19 mouse cellular contexts compared by ENCODE assay signal in genomic region chr10:6011541-6011940, GRCm38 (mm10).
DNase-seq lines count a peak whose midpoint lies in the region; ATAC-seq and TF ChIP-seq lines count a peak whose summit lies in the region.
"Had no signal": no experiment of that assay in that cellular context is flagged by ENCODE, and none has a peak within 500 bp of the region (broad histone marks: within the 10 kb centered on the region; RNA-seq: fewer than 3 reads in every experiment).

No protein-coding gene starts in this region.

- ATAC-seq in intestine, embryonic 16.5 days, result no peak
- ATAC-seq in intestine, postnatal 0 days, result no peak
- ATAC-seq in lung, postnatal 0 days, result no peak
- ATAC-seq: forebrain, embryonic 13.5 days; midbrain, embryonic 16.5 days had no signal

- H3K4me2 ChIP-seq in intestine, embryonic 16.5 days (ENCODE audit: low read depth, low read length), result no peak overlapping the region
- no peak overlapping the region for H3K4me2 ChIP-seq in intestine, postnatal 0 days (replicated peaks; ENCODE audit: low read depth)
- no peak overlapping the region for H3K4me2 ChIP-seq in lung, postnatal 0 days (replicated peaks; ENCODE audit: low read depth, low read length)
- H3K4me2 ChIP-seq: forebrain, embryonic 13.5 days; hindbrain, embryonic 14.5 days; limb, embryonic 12.5 days; liver, embryonic 13.5 days; neural tube, embryonic 15.5 days had no signal

- DNase-seq in heart, adult 11 months, result peak; percentile 92
- no peak for DNase-seq in heart, embryonic 10.5 days (ENCODE audit: low spot score)
- peak; percentile 20 for DNase-seq in lung, postnatal 0 days (ENCODE audit: low spot score)
- DNase-seq in lung, adult 18-20 months, result no peak
- peak; percentile 6 to 16 for DNase-seq in right cerebral cortex, postnatal 36 days (ENCODE audit: low spot score in 2 of 2)
- DNase-seq: adrenal gland, postnatal 36 days; B cell, adult 2 months; cerebellum, adult 8-10 months; kidney, adult 11 months; liver, embryonic 13.5 days; lung, postnatal 14 days had no signal

- H3K4me3 ChIP-seq in heart, embryonic 10.5 days, result no peak overlapping the region
- no peak overlapping the region for H3K4me3 ChIP-seq in intestine, embryonic 16.5 days (ENCODE audit: low read length)
- H3K4me3 ChIP-seq in intestine, postnatal 0 days (ENCODE audit: low read depth, low read length), result no peak overlapping the region
- no peak overlapping the region for H3K4me3 ChIP-seq in lung, postnatal 0 days (ENCODE audit: low read depth, low read length)
- H3K4me3 ChIP-seq: forebrain, embryonic 13.5 days; layer of hippocampus, adult 2 months; limb, embryonic 12.5 days; liver, embryonic 13.5 days; neural tube, embryonic 15.5 days had no signal

- H3K9me3 ChIP-seq in heart, embryonic 10.5 days, result no peaks in the 10 kb centered on the region
- H3K9me3 ChIP-seq in intestine, embryonic 16.5 days (ENCODE audit: control insufficient read depth, low read length), result no peaks in the 10 kb centered on the region
- H3K9me3 ChIP-seq in intestine, postnatal 0 days (ENCODE audit: control insufficient read depth), result no peaks in the 10 kb centered on the region
- no peaks in the 10 kb centered on the region for H3K9me3 ChIP-seq in lung, postnatal 0 days (ENCODE audit: low read length)
- H3K9me3 ChIP-seq: forebrain, embryonic 13.5 days; limb, embryonic 12.5 days; liver, embryonic 13.5 days; neural tube, embryonic 15.5 days had no signal

- WGBS in heart, embryonic 10.5 days, result 57% methylated on average over 5 of the region's 5 CpGs
- 51% methylated on average over 5 of the region's 5 CpGs for WGBS in intestine, embryonic 16.5 days
- 51% methylated on average over 5 of the region's 5 CpGs for WGBS in intestine, postnatal 0 days
- WGBS in lung, postnatal 0 days, result 22% methylated on average over 5 of the region's 5 CpGs

- no peaks in the 10 kb centered on the region for H3K4me1 ChIP-seq in heart, embryonic 10.5 days
- 0 out of 2 replicates have a peak, but pooled peaks cover 3% of the 10 kb centered on the region for H3K4me1 ChIP-seq in intestine, embryonic 16.5 days (ENCODE audit: control insufficient read depth, insufficient read depth, low read length)
- H3K4me1 ChIP-seq in intestine, postnatal 0 days (replicated peaks; ENCODE audit: control insufficient read depth, insufficient read depth, low read length), result no peaks in the 10 kb centered on the region
- peaks cover 3% of the 10 kb centered on the region; the same call in 1 of the 2 replicates for H3K4me1 ChIP-seq in lung, postnatal 0 days (ENCODE audit: insufficient read depth, low read depth, low read length)
- H3K4me1 ChIP-seq: limb, embryonic 12.5 days; liver, embryonic 13.5 days; neural tube, embryonic 15.5 days had no signal

- no peak for TF ChIP-seq EP300 in lung, postnatal 0 days (IDR thresholded peaks at IDR 0.05)

- H3K9ac ChIP-seq in intestine, embryonic 16.5 days (ENCODE audit: low read depth, low read length), result no peak overlapping the region
- H3K9ac ChIP-seq in intestine, postnatal 0 days (ENCODE audit: low read depth, low read length), result no peak overlapping the region
- no peak overlapping the region for H3K9ac ChIP-seq in lung, postnatal 0 days (replicated peaks; ENCODE audit: low read depth)
- H3K9ac ChIP-seq: forebrain, embryonic 13.5 days; hindbrain, embryonic 14.5 days; limb, embryonic 12.5 days; liver, embryonic 13.5 days; neural tube, embryonic 15.5 days had no signal

- no peak overlapping the region for H3K27ac ChIP-seq in heart, embryonic 10.5 days
- 0 out of 2 replicates have a peak overlapping the region, but pooled peaks have one; percentile 33 for H3K27ac ChIP-seq in intestine, embryonic 16.5 days (ENCODE audit: low read length)
- H3K27ac ChIP-seq in intestine, postnatal 0 days (ENCODE audit: low read depth, low read length), result no peak overlapping the region
- no peak overlapping the region for H3K27ac ChIP-seq in lung, postnatal 0 days (ENCODE audit: low read length)
- H3K27ac ChIP-seq: forebrain, embryonic 13.5 days; hindbrain, embryonic 14.5 days; layer of hippocampus, adult 2 months; limb, embryonic 12.5 days; liver, embryonic 13.5 days; neural tube, embryonic 15.5 days had no signal

- no peak for TF ChIP-seq CTCF in intestine, postnatal 0 days (IDR thresholded peaks at IDR 0.05; ENCODE audit: low read depth)
- TF ChIP-seq CTCF in lung, postnatal 0 days (IDR thresholded peaks at IDR 0.05), result no peak

- H3K27me3 ChIP-seq in heart, embryonic 10.5 days (ENCODE audit: insufficient read depth, poor library complexity, severe bottlenecking), result no peaks in the 10 kb centered on the region
- H3K27me3 ChIP-seq in intestine, embryonic 16.5 days (replicated peaks; ENCODE audit: control insufficient read depth, insufficient read depth, low read length), result no peaks in the 10 kb centered on the region
- H3K27me3 ChIP-seq in intestine, postnatal 0 days (replicated peaks; ENCODE audit: control insufficient read depth, insufficient read depth, low read length), result no peaks in the 10 kb centered on the region
- no peaks in the 10 kb centered on the region for H3K27me3 ChIP-seq in lung, postnatal 0 days (replicated peaks; ENCODE audit: insufficient read depth, low read length)
- H3K27me3 ChIP-seq: forebrain, embryonic 13.5 days; limb, embryonic 12.5 days; liver, embryonic 13.5 days; neural tube, embryonic 15.5 days had no signal

- H3K36me3 ChIP-seq in heart, embryonic 10.5 days, result no peaks in the 10 kb centered on the region
- no peaks in the 10 kb centered on the region for H3K36me3 ChIP-seq in intestine, embryonic 16.5 days (ENCODE audit: control insufficient read depth, insufficient read depth, low read length)
- H3K36me3 ChIP-seq in intestine, postnatal 0 days (ENCODE audit: control insufficient read depth, insufficient read depth), result no peaks in the 10 kb centered on the region
- H3K36me3 ChIP-seq in lung, postnatal 0 days (ENCODE audit: insufficient read depth, low read length), result no peaks in the 10 kb centered on the region
- H3K36me3 ChIP-seq: limb, embryonic 12.5 days; liver, embryonic 13.5 days; neural tube, embryonic 15.5 days had no signal

Comparison
In these comparisons a context has a peak if more than half of its experiments do, and no peak if none do; other contexts are left out.
1. DNase-seq: peak in heart, adult 11 months (single experiment), lung, postnatal 0 days (single experiment) and right cerebral cortex, postnatal 36 days (2 of 2); none in heart, embryonic 10.5 days (single experiment) and lung, adult 18-20 months (0 of 2).